Mouse (Mus musculus) liver, postnatal 0 days (tissue): ENCODE data around the gene Cntn3.

Source experiments
- CTCF ChIP-seq: sonication (generic); IDR thresholded peaks from 2 replicates; pipeline ENCODE4 v1.5.1; 2016; ENCODE audit warnings: antibody characterized with exemption, low read depth
- EP300 ChIP-seq: IDR thresholded peaks from 2 replicates; pipeline ENCODE4 v1.6.1; 2016; ENCODE audit warnings: antibody characterized with exemption, low read depth, mild to moderate bottlenecking

DNA sequence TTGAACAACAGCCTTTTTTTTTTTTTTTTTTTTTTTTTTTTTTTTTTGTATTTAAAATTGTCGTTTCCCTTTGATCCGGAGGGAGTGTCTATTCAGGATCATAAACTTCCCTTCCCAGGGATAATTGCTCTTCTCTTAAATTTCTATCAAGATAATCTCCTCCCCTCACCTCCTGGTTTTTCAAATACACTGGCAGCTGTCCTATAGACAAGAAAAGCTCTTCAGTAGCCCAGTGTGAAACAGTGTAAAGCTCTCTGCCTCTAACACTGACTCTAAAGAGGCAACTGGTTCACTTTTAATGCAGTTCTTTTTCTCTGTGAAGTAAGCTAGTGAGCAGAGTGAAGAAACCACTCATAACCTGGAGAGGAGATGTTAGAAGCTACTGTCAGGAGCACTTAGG, 290.0 kb downstream of the Cntn3 start:
- no peak for TF ChIP-seq CTCF
- TF ChIP-seq EP300: no peak
